Comparison of ENCODE assay signal across 21 mouse cellular contexts in genomic region chr8:120313674-120314073, GRCm38 (mm10).
A peak's percentile ranks its signal among the peaks of the same experiment; 100 is the strongest.
DNase-seq lines count a peak whose midpoint lies in the region; ATAC-seq and TF ChIP-seq lines count a peak whose summit lies in the region.
"Had no signal": no experiment of that assay in that cellular context is flagged by ENCODE, and none has a peak within 500 bp of the region (broad histone marks: within the 10 kb centered on the region; RNA-seq: fewer than 3 reads in every experiment).

No protein-coding gene starts in this region.

- intact Hi-C loops in gastrocnemius, adult 2 months (cut with DNase I), result no loop called here
- intact Hi-C loops in left cerebral cortex, postnatal 4 days (cut with DNase I), result no loop called here
- intact Hi-C loops in left cerebral cortex, postnatal 25 days (cut with DNase I), result no loop called here

- peak; percentile 59 for DNase-seq in adrenal gland, postnatal 14 days
- DNase-seq in adrenal gland, postnatal 25 days, result no peak
- DNase-seq in gastrocnemius, adult 2 months, result peak; percentile 76
- DNase-seq in gastrocnemius, postnatal 25 days, result no peak
- peak; percentile 52 for DNase-seq in left cerebral cortex, postnatal 4 days
- no peak for DNase-seq in left cerebral cortex, postnatal 25 days (ENCODE audit: low spot score in 2 of 2)
- DNase-seq in adipocyte (ENCODE audit: low spot score), result peak; percentile 17
- DNase-seq: cerebellum, adult 18-20 months; cerebellum, adult 9-11 months; cerebellum, postnatal 36 days; heart, adult 18-20 months; heart, postnatal 10 days; heart, postnatal 4 days; kidney, adult 18-20 months had no signal

- no peak overlapping the region for H3K4me3 ChIP-seq in gastrocnemius, adult 2 months
- H3K4me3 ChIP-seq: forebrain, embryonic 15.5 days; heart, embryonic 10.5 days; intestine, embryonic 15.5 days; kidney, embryonic 15.5 days had no signal

- no peak for TF ChIP-seq CTCF in gastrocnemius, adult 2 months (IDR thresholded peaks at IDR 0.05)

- peak overlapping the region; percentile 20; the same call in 1 of the 2 replicates for H3K27ac ChIP-seq in gastrocnemius, adult 2 months
- H3K27ac ChIP-seq: forebrain, embryonic 15.5 days; heart, embryonic 10.5 days; intestine, embryonic 15.5 days; kidney, embryonic 15.5 days had no signal

- no peak for ATAC-seq in erythroid progenitor cell, adult 5-6 weeks (replicated peaks; ENCODE audit: low FRiP score, poor library complexity, severe bottlenecking)
- ATAC-seq: activated CD4-positive, CD25-positive, alpha-beta regulatory T cell, adult 4 months; forebrain, embryonic 15.5 days; intestine, embryonic 15.5 days; Patski had no signal

Comparison
In these comparisons a context has a peak if more than half of its experiments do, and no peak if none do; other contexts are left out.
1. DNase-seq: peak in adrenal gland, postnatal 14 days (single experiment), gastrocnemius, adult 2 months (single experiment), left cerebral cortex, postnatal 4 days (single experiment) and adipocyte (single experiment); none in adrenal gland, postnatal 25 days (single experiment), gastrocnemius, postnatal 25 days (single experiment) and left cerebral cortex, postnatal 25 days (0 of 2).